Mouse (Mus musculus) CH12.LX (cell line): ENCODE results near the gene Gm10972. TPM values are rescaled to one million over a fixed set of nuclear protein-coding genes. Genes with fewer than 3 reads are reported as not detected.

Experiments used
- DNase-seq: peaks from one replicate; pipeline ENCODE4 v3.0.0-alpha.2; 2013; ENCODE audit errors: extremely low read depth
- H3K27ac ChIP-seq: 2 replicates; pipeline ENCODE4 v1.5.1; 2012; ENCODE audit warnings: low read depth, mild to moderate bottlenecking, control low read depth, moderate library complexity; ENCODE audit not compliant: insufficient read depth
- H3K27me3 ChIP-seq: replicated peaks from 2 replicates; pipeline ENCODE3; 2012; ENCODE audit warnings: inconsistent platforms
- H3K36me3 ChIP-seq, 2 experiments: replicated peaks in 1 of 2; 2 replicates each; pipeline versions ENCODE3 to v1.6.1; 2012; ENCODE audit warnings: inconsistent platforms in 1 of 2, low read length in 1 of 2, mild to moderate bottlenecking in 1 of 2, mixed read lengths in 1 of 2, moderate library complexity in 1 of 2; ENCODE audit not compliant: control insufficient read depth in 1 of 2, insufficient read depth in 1 of 2
- H3K4me1 ChIP-seq, 2 experiments: 2 replicates each; pipeline ENCODE4 v1.6.1; 2012; ENCODE audit warnings: inconsistent platforms in 1 of 2, moderate library complexity in 1 of 2; ENCODE audit not compliant: insufficient read depth in 2 of 2, control insufficient read depth in 1 of 2
- H3K4me2 ChIP-seq: 2 replicates; pipeline ENCODE4 v1.6.1; 2012; ENCODE audit warnings: low read depth, mild to moderate bottlenecking, control low read depth; ENCODE audit not compliant: poor library complexity, insufficient read depth, severe bottlenecking
- H3K4me3 ChIP-seq, 3 experiments: fragments of 150-350 bp in 1 of 3; sonication (generic) in 1 of 3; replicated peaks in 1 of 3; 2 replicates each; pipeline versions ENCODE3 to v1.5.1; 2011 to 2012; ENCODE audit warnings: low read depth in 2 of 3, low read length in 2 of 3, mild to moderate bottlenecking in 2 of 3, moderate library complexity in 2 of 3, control low read depth in 1 of 3, improper control_type of control experiment in 1 of 3, inconsistent platforms in 1 of 3, mixed read lengths in 1 of 3; ENCODE audit not compliant: poor library complexity in 1 of 3
- H3K79me2 ChIP-seq: replicated peaks from 2 replicates; pipeline ENCODE4 v1.6.1; 2012; ENCODE audit warnings: mild to moderate bottlenecking, moderate library complexity; ENCODE audit not compliant: control insufficient read depth, poor library complexity, insufficient read depth, severe bottlenecking; ENCODE audit errors: extremely low read depth
- H3K9ac ChIP-seq: 2 replicates; pipeline ENCODE4 v1.6.1; 2012; ENCODE audit warnings: low read depth, mild to moderate bottlenecking, control low read depth, moderate library complexity; ENCODE audit not compliant: insufficient read depth
- H3K9me3 ChIP-seq: replicated peaks from 2 replicates; pipeline ENCODE3; 2012; ENCODE audit warnings: low read length, inconsistent platforms, mixed read lengths
- BHLHE40 ChIP-seq: IDR thresholded peaks from 2 replicates; pipeline ENCODE4 v1.6.1; 2011; ENCODE audit warnings: mild to moderate bottlenecking, low read depth, low read length, improper control_type of control experiment
- CHD1 ChIP-seq: IDR thresholded peaks from 2 replicates; pipeline ENCODE4 v1.6.1; 2012; ENCODE audit warnings: low read depth, low read length, improper control_type of control experiment, inconsistent platforms
- CTCF ChIP-seq, 2 experiments: IDR thresholded peaks in 1 of 2; conservative IDR thresholded peaks in 1 of 2; 2 replicates each; pipeline ENCODE4 v1.5.1; 2011 to 2012; ENCODE audit warnings: low read depth in 2 of 2, low read length in 2 of 2, improper control_type of control experiment in 1 of 2, inconsistent platforms in 1 of 2, mild to moderate bottlenecking in 1 of 2, moderate library complexity in 1 of 2
- E2F4 ChIP-seq: IDR thresholded peaks from 2 replicates; pipeline ENCODE4 v1.6.1; 2011; ENCODE audit warnings: low read depth, low read length, improper control_type of control experiment; ENCODE audit not compliant: insufficient replicate concordance
- ETS1 ChIP-seq: conservative IDR thresholded peaks from 2 replicates; pipeline ENCODE4 v1.6.1; 2012; ENCODE audit warnings: low read depth, mild to moderate bottlenecking, inconsistent platforms, low read length, improper control_type of control experiment, moderate library complexity
- GABPA ChIP-seq: IDR thresholded peaks from 2 replicates; pipeline ENCODE4 v1.6.1; 2012; ENCODE audit warnings: low read depth, low read length, improper control_type of control experiment, inconsistent platforms; ENCODE audit not compliant: insufficient replicate concordance
- HCFC1 ChIP-seq: IDR thresholded peaks from 2 replicates; pipeline ENCODE4 v1.6.1; 2012; ENCODE audit warnings: low read depth, mild to moderate bottlenecking, inconsistent platforms, low read length, improper control_type of control experiment
- IRF4 ChIP-seq: IDR thresholded peaks from 2 replicates; pipeline ENCODE4 v1.6.1; 2014; ENCODE audit warnings: low read depth, mild to moderate bottlenecking, inconsistent platforms, low read length, improper control_type of control experiment
- JUND ChIP-seq: conservative IDR thresholded peaks from 2 replicates; pipeline ENCODE4 v1.6.1; 2011; ENCODE audit warnings: low read depth, low read length, improper control_type of control experiment
- MAFK ChIP-seq: IDR thresholded peaks from 2 replicates; pipeline ENCODE4 v1.6.1; 2011; ENCODE audit warnings: low read length, improper control_type of control experiment; ENCODE audit not compliant: insufficient replicate concordance
- MAX ChIP-seq: IDR thresholded peaks from 2 replicates; pipeline ENCODE4 v1.6.1; 2011; ENCODE audit warnings: low read length, improper control_type of control experiment
- MEF2A ChIP-seq: IDR thresholded peaks from 2 replicates; pipeline ENCODE4 v1.6.1; 2014; ENCODE audit warnings: low read depth, mild to moderate bottlenecking, inconsistent platforms, low read length, improper control_type of control experiment, borderline replicate concordance
- MYC ChIP-seq: IDR thresholded peaks from 2 replicates; pipeline ENCODE4 v1.6.1; 2011; ENCODE audit warnings: low read depth, mild to moderate bottlenecking, improper control_type of control experiment, low read length
- NELFE ChIP-seq: IDR thresholded peaks from 2 replicates; pipeline ENCODE4 v1.6.1; 2011; ENCODE audit warnings: low read depth, low read length, improper control_type of control experiment
- NRF1 ChIP-seq: IDR thresholded peaks from 2 replicates; pipeline ENCODE4 v1.6.1; 2014; ENCODE audit warnings: low read depth, mild to moderate bottlenecking, inconsistent platforms, low read length, improper control_type of control experiment, moderate library complexity
- RCOR1 ChIP-seq: conservative IDR thresholded peaks from 2 replicates; pipeline ENCODE4 v1.6.1; 2012; ENCODE audit warnings: low read depth, mild to moderate bottlenecking, inconsistent platforms, low read length, improper control_type of control experiment
- UBTF ChIP-seq: IDR thresholded peaks from 2 replicates; pipeline ENCODE4 v1.6.1; 2012; ENCODE audit warnings: low read depth, mild to moderate bottlenecking, inconsistent platforms, low read length, improper control_type of control experiment, moderate library complexity
- USF1 ChIP-seq: IDR thresholded peaks from 2 replicates; pipeline ENCODE4 v1.6.1; 2014; ENCODE audit warnings: low read depth, mild to moderate bottlenecking, inconsistent platforms, low read length, improper control_type of control experiment
- USF2 ChIP-seq: conservative IDR thresholded peaks from 2 replicates; pipeline ENCODE4 v1.6.1; 2011; ENCODE audit warnings: low read depth, low read length, improper control_type of control experiment
- ZKSCAN1 ChIP-seq: IDR thresholded peaks from 2 replicates; pipeline ENCODE4 v1.6.1; 2012; ENCODE audit warnings: low read depth, inconsistent platforms, low read length, improper control_type of control experiment, borderline replicate concordance
- ZNF384 ChIP-seq: IDR thresholded peaks from 2 replicates; pipeline ENCODE4 v1.6.1; 2012; ENCODE audit warnings: low read depth, low read length, improper control_type of control experiment, inconsistent platforms
- dilution Hi-C: fragments of 300-500 bp; cut with MboI; formaldehyde crosslinking; loops from 2 replicates; pipeline ENCODE4 v1.14.3; 2020; ENCODE audit warnings: low sequenced_read_pairs; ENCODE audit not compliant: extremely low pct_unique_long_range_greater_than_20kb, extremely low pct_ligation_motif_present
- in situ Hi-C: fragments of 300-500 bp; cut with MboI; formaldehyde crosslinking; loops from 3 replicates; pipeline ENCODE4 v1.14.3; 2019; ENCODE audit warnings: low sequenced_read_pairs, low pct_ligation_motif_present, low pct_unique_long_range_greater_than_20kb, mixed read lengths
- polyA plus RNA-seq: library from polyadenylated mRNA; unstranded; fragments of >175 nt; gene quantifications from 2 replicates; pipeline ENCODE4 v1.2.1, GENCODE M21; 2012; ENCODE audit warnings: low read depth; ENCODE audit not compliant: insufficient read length
- total RNA-seq, 2 experiments: library from RNA; depleted of rRNA; stranded (reverse); fragments of 300-350 nt in 1 of 2; fragments of >200 nt in 1 of 2; gene quantifications; 2 replicates each; pipeline ENCODE4 v1.2.3; 2012 to 2014

The Gm10972 gene
- total and polyA plus RNA-seq, 3 experiments: not detected

DNA sequence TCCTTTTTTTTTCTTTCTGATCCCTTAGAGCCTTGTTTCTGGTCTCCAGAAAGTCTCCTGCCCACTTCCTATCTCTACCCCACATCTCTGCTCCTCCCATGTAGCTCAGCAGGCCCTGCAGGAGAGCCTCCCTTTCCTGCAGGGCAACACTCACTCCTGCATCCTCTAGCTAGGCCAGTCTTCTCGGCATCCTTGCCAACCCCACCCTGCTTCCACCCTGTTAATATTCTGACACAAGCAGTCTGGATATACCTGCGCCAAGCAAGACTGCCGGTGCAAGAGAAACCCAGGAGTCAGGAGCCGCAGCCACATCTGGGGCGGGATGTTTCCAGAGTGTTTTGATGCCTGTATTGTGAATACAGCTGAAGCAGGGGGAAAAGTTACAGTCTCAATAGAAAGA lies 31.1 kb upstream of the Gm10972 start:
- DNase-seq: no peak
- Histone ChIP-seq H3K4me1 (peaks cover 26 to 70% of the 10 kb centered on the region in 2 experiments), H3K27me3 (no peaks in the 10 kb centered on the region), H3K4me3 (no peak overlapping the region), H3K9ac (no peak overlapping the region), H3K36me3 (peaks cover 0 to 12% of the 10 kb centered on the region in 2 experiments), H3K79me2 (no peaks in the 10 kb centered on the region), H3K27ac (no peak overlapping the region), H3K4me2 (no peak overlapping the region), H3K9me3 (no peaks in the 10 kb centered on the region)
- TF ChIP-seq ZNF384: no peak
- no peak for TF ChIP-seq USF2
- no peak for TF ChIP-seq ETS1
- TF ChIP-seq NRF1: 0 out of 2 replicates have a peak, but pooled peaks have one; percentile 13
- in situ Hi-C loops: loop anchor here (25.0 kb wide), 1 partner anchor 150 kb away; no protein-coding TSS in a partner anchor
- dilution Hi-C loops: no loop called here

DNA sequence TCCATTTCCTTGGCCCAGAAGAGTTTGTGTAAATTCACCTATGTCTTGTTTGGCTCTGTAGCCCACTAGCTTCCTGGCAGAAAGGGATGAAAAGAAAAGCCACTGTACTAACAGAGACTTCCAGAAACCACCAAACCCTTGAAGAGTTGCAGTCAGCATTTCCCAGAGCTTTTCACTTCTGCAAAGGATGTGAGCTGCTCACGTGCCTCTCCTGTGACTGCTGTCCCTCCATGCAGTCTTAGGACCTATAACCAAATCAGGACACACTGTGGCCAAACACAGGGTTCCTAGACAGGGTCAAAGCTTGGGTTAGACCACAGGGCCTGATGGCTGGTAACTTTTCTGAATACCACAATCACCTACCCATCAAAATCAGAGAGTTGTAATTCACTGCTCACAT lies 30.6 kb upstream of the Gm10972 start:
- peak; percentile 53; the same call in 1 of the 2 replicates for TF ChIP-seq IRF4
- TF ChIP-seq ETS1: peak; percentile 87
- no peak for TF ChIP-seq GABPA
- peak; percentile 99 for TF ChIP-seq BHLHE40
- peak; percentile 49; the same call in 1 of the 2 replicates for TF ChIP-seq MAFK
- peak; percentile 49; the same call in 1 of the 2 replicates for TF ChIP-seq RCOR1
- no peak for TF ChIP-seq USF2
- 0 out of 2 replicates have a peak, but pooled peaks have one; percentile 24 for TF ChIP-seq MEF2A
- TF ChIP-seq, all 38 proteins: peak for 6
- dilution Hi-C loops (no loop called here), in situ Hi-C loops (loop anchor here (25.0 kb wide), 1 partner anchor 150 kb away; no protein-coding TSS in a partner anchor)
- Histone ChIP-seq H3K9me3 (no peaks in the 10 kb centered on the region), H3K79me2 (no peaks in the 10 kb centered on the region), H3K4me1 (peaks cover 26 to 70% of the 10 kb centered on the region in 2 experiments), H3K27me3 (no peaks in the 10 kb centered on the region), H3K9ac (no peak overlapping the region), H3K4me3 (no peak overlapping the region), H3K27ac (no peak overlapping the region), H3K36me3 (peaks cover 0 to 12% of the 10 kb centered on the region in 2 experiments), H3K4me2 (0 out of 2 replicates have a peak overlapping the region, but pooled peaks have one; percentile 85)
- peak; percentile 37 for DNase-seq

DNA sequence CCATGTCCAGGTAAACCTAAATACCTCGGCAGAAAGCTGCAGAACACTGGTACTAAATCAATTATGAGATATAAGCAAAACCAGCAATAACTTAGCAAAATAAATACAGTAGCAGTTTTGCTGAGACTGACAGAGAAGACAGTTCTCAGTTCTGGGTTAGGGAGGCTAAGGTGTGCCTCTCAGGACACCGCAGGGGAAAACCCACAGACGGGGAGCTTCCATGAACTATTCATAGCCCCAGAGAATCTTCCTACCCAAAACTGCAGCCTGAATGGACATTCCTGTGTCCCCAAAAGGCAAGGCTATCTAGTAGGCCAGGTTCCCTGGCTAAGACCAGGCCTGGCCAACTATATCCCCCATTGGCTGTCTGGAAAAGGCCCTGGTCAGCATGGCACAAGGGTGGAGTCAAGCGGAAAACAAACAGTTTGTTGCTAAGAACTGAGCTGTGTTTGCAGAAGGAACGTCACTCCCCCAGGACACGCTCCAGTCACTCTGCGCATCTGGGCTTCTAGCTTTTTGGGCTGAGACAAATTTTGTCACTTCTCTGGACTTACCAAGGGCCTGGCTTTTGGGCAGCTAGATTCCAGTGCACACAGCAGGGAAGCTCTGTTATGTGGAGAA lies 29.5 kb upstream of the Gm10972 start:
- Histone ChIP-seq H3K9ac (no peak overlapping the region), H3K79me2 (no peaks in the 10 kb centered on the region), H3K4me3 (no peak overlapping the region), H3K4me2 (peak overlapping the region; percentile 85), H3K27me3 (no peaks in the 10 kb centered on the region), H3K9me3 (no peaks in the 10 kb centered on the region), H3K4me1 (peaks cover 26 to 70% of the 10 kb centered on the region in 2 experiments), H3K27ac (peak overlapping the region; percentile 56; the same call in 1 of the 2 replicates), H3K36me3 (peaks cover 0 to 12% of the 10 kb centered on the region in 2 experiments)
- dilution Hi-C loops (no loop called here), in situ Hi-C loops (loop anchor here (25.0 kb wide), 1 partner anchor 151 kb away; no protein-coding TSS in a partner anchor)
- peak; percentile 81 for DNase-seq
- TF ChIP-seq ZNF384 (no peak), E2F4 (no peak), MYC (peak; percentile 38; the same call in 1 of the 2 replicates), ETS1 (peak; percentile 56; the same call in 1 of the 2 replicates), IRF4 (peak; percentile 56; the same call in 1 of the 2 replicates), UBTF (no peak), MAFK (peak; percentile 64), HCFC1 (no peak), ZKSCAN1 (no peak), JUND (no peak), CTCF (conservative IDR thresholded peaks at IDR 0.05 in 1 of 2, IDR thresholded peaks at IDR 0.05 in 1 of 2; ENCODE audit: low read depth in 2 of 2, low read length in 2 of 2) (no peak), CHD1 (no peak), NELFE (no peak), USF1 (no peak), NRF1 (no peak), MAX (0 out of 2 replicates have a peak, but pooled peaks have one; percentile 21)
